ENCODE assay signal across 21 mouse cellular contexts in the genomic region with DNA sequence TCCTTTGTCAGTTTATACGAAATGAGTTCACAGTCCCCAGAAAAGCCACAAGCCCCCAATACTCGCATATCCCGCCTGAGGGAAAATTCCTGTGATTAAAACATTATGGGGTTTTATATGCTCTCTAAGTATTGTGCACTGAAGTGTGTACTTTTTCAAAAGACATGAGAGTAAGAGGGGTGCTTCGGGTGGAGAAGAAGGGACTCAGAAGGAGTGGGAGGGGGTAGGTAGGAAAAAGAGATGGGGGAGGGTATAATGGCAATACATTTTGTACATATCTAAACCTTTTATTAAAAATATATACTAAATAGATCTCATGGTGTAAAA.
DNase-seq lines count a peak whose midpoint lies in the region; ATAC-seq lines count a peak whose summit lies in the region.
"Had no signal": no experiment of that assay in that cellular context is flagged by ENCODE, and none has a peak within 500 bp of the region (broad histone marks: within the 10 kb centered on the region; RNA-seq: fewer than 3 reads in every experiment).

No protein-coding gene starts in this region.

- no peak for DNase-seq in kidney, adult 8-10 months
- peak; percentile 3 for DNase-seq in Muller cell, postnatal 12 days (ENCODE audit: inconsistent ontology term)
- DNase-seq in urinary bladder, adult 2 months (ENCODE audit: low spot score): no peak
- DNase-seq in cerebellum, adult 18-20 months: no peak
- DNase-seq: adrenal gland, adult 8-10 months; cerebellum, adult 9-11 months; gastrocnemius, postnatal 10 days; heart, adult 11 months; kidney, adult 9 months; layer of hippocampus, postnatal 36 days; midbrain, embryonic 14.5 days; thymus, postnatal 14 days had no signal

- H3K27ac ChIP-seq in kidney, embryonic 15.5 days: peak overlapping the region; percentile 71
- peak overlapping the region; percentile 85 for H3K27ac ChIP-seq in embryonic facial prominence, embryonic 13.5 days
- peak overlapping the region; percentile 44; the same call in 1 of the 2 replicates for H3K27ac ChIP-seq in limb, embryonic 13.5 days
- H3K27ac ChIP-seq: heart, embryonic 13.5 days; hindbrain, postnatal 0 days; liver, embryonic 12.5 days had no signal

- H3K4me2 ChIP-seq in kidney, embryonic 15.5 days: no peak overlapping the region
- H3K4me2 ChIP-seq in embryonic facial prominence, embryonic 13.5 days: no peak overlapping the region
- peak overlapping the region; percentile 19 for H3K4me2 ChIP-seq in limb, embryonic 13.5 days (replicated peaks)
- H3K4me2 ChIP-seq: heart, embryonic 13.5 days; liver, embryonic 12.5 days had no signal

- no peaks in the 10 kb centered on the region for H3K9me3 ChIP-seq in kidney, embryonic 15.5 days (replicated peaks)
- H3K9me3 ChIP-seq in embryonic facial prominence, embryonic 13.5 days: no peaks in the 10 kb centered on the region
- no peaks in the 10 kb centered on the region for H3K9me3 ChIP-seq in limb, embryonic 13.5 days
- H3K9me3 ChIP-seq: heart, embryonic 13.5 days; liver, embryonic 12.5 days; megakaryocyte, embryonic 14.5 days had no signal

- no peak overlapping the region for H3K9ac ChIP-seq in kidney, embryonic 15.5 days
- H3K9ac ChIP-seq in embryonic facial prominence, embryonic 13.5 days: no peak overlapping the region
- no peak overlapping the region for H3K9ac ChIP-seq in limb, embryonic 13.5 days
- H3K9ac ChIP-seq: heart, embryonic 13.5 days; liver, embryonic 12.5 days had no signal

- 52% methylated on average over 4 of the region's 4 CpGs for WGBS in kidney, embryonic 15.5 days
- 15% methylated on average over 4 of the region's 4 CpGs for WGBS in embryonic facial prominence, embryonic 13.5 days
- WGBS in limb, embryonic 13.5 days: 18% methylated on average over 4 of the region's 4 CpGs

- 0 out of 2 replicates have a peak, but pooled peaks have one; percentile 43 for ATAC-seq in kidney, embryonic 15.5 days (replicated peaks; ENCODE audit: low FRiP score)
- ATAC-seq in embryonic facial prominence, embryonic 13.5 days (ENCODE audit: insufficient number of reproducible peaks, insufficient read depth, low FRiP score, low TSS enrichment, low read depth): no peak
- peak; percentile 66 for ATAC-seq in limb, embryonic 13.5 days (ENCODE audit: low FRiP score, low read depth)
- ATAC-seq: forebrain, embryonic 14.5 days; hindbrain, postnatal 0 days; liver, embryonic 12.5 days had no signal

- H3K4me3 ChIP-seq in kidney, embryonic 15.5 days (replicated peaks): no peak overlapping the region
- no peak overlapping the region for H3K4me3 ChIP-seq in embryonic facial prominence, embryonic 13.5 days
- no peak overlapping the region for H3K4me3 ChIP-seq in limb, embryonic 13.5 days
- H3K4me3 ChIP-seq: erythroblast, embryonic 14.5 days; heart, embryonic 13.5 days; liver, embryonic 12.5 days; megakaryocyte, embryonic 14.5 days had no signal

- peaks cover 9% of the 10 kb centered on the region; the same call in 1 of the 2 replicates for H3K36me3 ChIP-seq in kidney, embryonic 15.5 days
- 0 out of 2 replicates have a peak, but pooled peaks cover 6% of the 10 kb centered on the region for H3K36me3 ChIP-seq in embryonic facial prominence, embryonic 13.5 days
- H3K36me3 ChIP-seq in limb, embryonic 13.5 days: peaks cover 5% of the 10 kb centered on the region
- H3K36me3 ChIP-seq: liver, embryonic 12.5 days had no signal

- no peaks in the 10 kb centered on the region for H3K27me3 ChIP-seq in kidney, embryonic 15.5 days
- no peaks in the 10 kb centered on the region for H3K27me3 ChIP-seq in embryonic facial prominence, embryonic 13.5 days
- H3K27me3 ChIP-seq in limb, embryonic 13.5 days: 0 out of 2 replicates have a peak, but pooled peaks cover 5% of the 10 kb centered on the region
- H3K27me3 ChIP-seq: heart, embryonic 13.5 days; liver, embryonic 12.5 days had no signal

- H3K4me1 ChIP-seq in kidney, embryonic 15.5 days: peaks cover 10% of the 10 kb centered on the region; the same call in 1 of the 2 replicates
- H3K4me1 ChIP-seq in embryonic facial prominence, embryonic 13.5 days: peaks cover 32% of the 10 kb centered on the region
- peaks cover 29% of the 10 kb centered on the region for H3K4me1 ChIP-seq in limb, embryonic 13.5 days
- H3K4me1 ChIP-seq: liver, embryonic 12.5 days; megakaryocyte, embryonic 14.5 days had no signal
